Mouse (Mus musculus) limb, embryonic 11.5 days (tissue): ENCODE data around the gene Pdia3. TPM values are rescaled to one million over a fixed set of nuclear protein-coding genes. Genes with fewer than 3 reads are reported as not detected.

ENCODE experiments used
- ATAC-seq: fragments of 200-750 bp; cut with Nextera tagmentation; 2 replicates; pipeline ENCODE4 v1.8.0; 2017; ENCODE audit warnings: low read depth; ENCODE audit not compliant: insufficient number of reproducible peaks, low FRiP score, low TSS enrichment
- DNase-seq: peaks from one replicate; pipeline ENCODE4 v3.0.0-alpha.2; 2015; ENCODE audit warnings: low spot score
- H3K27ac ChIP-seq: fragments of 300-500 bp; sonication (generic); replicated peaks from 2 replicates; pipeline ENCODE4 v1.5.1; 2014; ENCODE audit warnings: low read depth, mild to moderate bottlenecking, low read length
- H3K27me3 ChIP-seq: fragments of 300-500 bp; sonication (generic); 2 replicates; pipeline ENCODE4 v1.6.1; 2014; ENCODE audit warnings: mild to moderate bottlenecking, low read length, mixed read lengths; ENCODE audit not compliant: control insufficient read depth, insufficient read depth
- H3K36me3 ChIP-seq: fragments of 300-500 bp; sonication (generic); 2 replicates; pipeline ENCODE4 v1.6.1; 2014; ENCODE audit warnings: mild to moderate bottlenecking, low read length, moderate library complexity, mixed read lengths; ENCODE audit not compliant: control insufficient read depth, insufficient read depth
- H3K4me1 ChIP-seq: fragments of 300-500 bp; sonication (generic); 2 replicates; pipeline ENCODE4 v1.6.1; 2014; ENCODE audit warnings: low read length, mixed read lengths; ENCODE audit not compliant: control insufficient read depth, insufficient read depth
- H3K4me2 ChIP-seq: fragments of 300-500 bp; sonication (generic); 2 replicates; pipeline ENCODE4 v1.6.1; 2014; ENCODE audit warnings: low read depth, mild to moderate bottlenecking, moderate library complexity; ENCODE audit not compliant: severe bottlenecking
- H3K4me3 ChIP-seq: fragments of 300-500 bp; sonication (generic); 2 replicates; pipeline ENCODE4 v1.5.1; 2014; ENCODE audit warnings: low read depth, low read length
- H3K9ac ChIP-seq: fragments of 300-500 bp; sonication (generic); 2 replicates; pipeline ENCODE4 v1.6.1; 2014; ENCODE audit warnings: mild to moderate bottlenecking, low read length
- H3K9me3 ChIP-seq: fragments of 300-500 bp; sonication (generic); 2 replicates; pipeline ENCODE4 v1.6.1; 2016; ENCODE audit warnings: low read length; ENCODE audit not compliant: control insufficient read depth
- WGBS: fragments of 180-500 bp; shearing (Covaris S2); extraction: QIAGEN DNeasy Blood & Tissue Kit; methylation state at CpG from one replicate; pipeline ENCODE4 v1.1.7; 2014; 5-methylcytosine and 5-hydroxymethylcytosine counted together
- polyA plus RNA-seq: library from polyadenylated mRNA; unstranded; fragments of >200 nt; fragmentation: Nextera tagmentation; extraction: Ambion mirVana; gene quantifications from 2 replicates; pipeline ENCODE4 v1.2.1, GENCODE M21; 2014

The Pdia3 gene
- polyA plus RNA-seq, 1 experiment from 2014 or later: 540 TPM

- H3K27ac ChIP-seq: no peak overlapping the region
- H3K36me3 ChIP-seq: peaks cover 24% of the 10 kb centered on the region
Measured at GRCm38 (mm10) chr2:121425890-121426289, 12.3 kb downstream of the Pdia3 start.

GRCm38 (mm10) chr2:121434854-121435253 lies 21.3 kb downstream of the Pdia3 start:
- WGBS: 100% methylated on average over 1 of the region's 1 CpGs
- Histone ChIP-seq H3K9ac (no peak overlapping the region), H3K36me3 (peaks cover 44% of the 10 kb centered on the region; the same call in 1 of the 2 replicates), H3K4me2 (no peak overlapping the region), H3K4me3 (no peak overlapping the region), H3K4me1 (no peaks in the 10 kb centered on the region), H3K9me3 (no peaks in the 10 kb centered on the region), H3K27me3 (no peaks in the 10 kb centered on the region), H3K27ac (no peak overlapping the region)
- ATAC-seq (no peak), DNase-seq (no peak)

More at GRCm38 (mm10) chr2:121425890-121426289, 12.3 kb downstream of the Pdia3 start:
- H3K4me2 ChIP-seq: no peak overlapping the region
- WGBS: 96% methylated on average over 2 of the region's 2 CpGs
- H3K27me3 ChIP-seq: no peaks in the 10 kb centered on the region
- no peak overlapping the region for H3K9ac ChIP-seq
- ATAC-seq (no peak), DNase-seq (no peak)
- H3K4me3 ChIP-seq: no peak overlapping the region
- H3K9me3 ChIP-seq: no peaks in the 10 kb centered on the region
- no peaks in the 10 kb centered on the region for H3K4me1 ChIP-seq

GRCm38 (mm10) chr2:121439746-121440145 lies 26.2 kb downstream of the Pdia3 start:
- peaks cover 16% of the 10 kb centered on the region; the same call in 1 of the 2 replicates for H3K36me3 ChIP-seq
- no peak overlapping the region for H3K4me2 ChIP-seq
- no peak overlapping the region for H3K9ac ChIP-seq
- ATAC-seq: no peak
- no peak overlapping the region for H3K4me3 ChIP-seq
- 73% methylated on average over 4 of the region's 4 CpGs for WGBS
- no peaks in the 10 kb centered on the region for H3K9me3 ChIP-seq
- 0 out of 2 replicates have a peak, but pooled peaks cover 5% of the 10 kb centered on the region for H3K4me1 ChIP-seq
- no peaks in the 10 kb centered on the region for H3K27me3 ChIP-seq
- no peak overlapping the region for H3K27ac ChIP-seq
- DNase-seq: no peak

GRCm38 (mm10) chr2:121440834-121441605 lies 27.4 kb downstream of the Pdia3 start:
- Histone ChIP-seq H3K4me1 (0 out of 2 replicates have a peak, but pooled peaks cover 5% of the 10 kb centered on the region), H3K9ac (no peak overlapping the region), H3K4me2 (no peak overlapping the region), H3K27me3 (no peaks in the 10 kb centered on the region), H3K4me3 (no peak overlapping the region), H3K9me3 (no peaks in the 10 kb centered on the region), H3K36me3 (peaks cover 9% of the 10 kb centered on the region; the same call in 1 of the 2 replicates), H3K27ac (no peak overlapping the region)
- DNase-seq (no peak), ATAC-seq (no peak)
- WGBS: 58% methylated on average over 5 of the region's 5 CpGs

- Histone ChIP-seq H3K36me3 (peaks cover 7% of the 10 kb centered on the region; the same call in 1 of the 2 replicates), H3K4me3 (peak overlapping the region; percentile 35), H3K9me3 (no peaks in the 10 kb centered on the region), H3K4me1 (0 out of 2 replicates have a peak, but pooled peaks cover 5% of the 10 kb centered on the region), H3K27me3 (no peaks in the 10 kb centered on the region), H3K9ac (peak overlapping the region; percentile 47), H3K4me2 (peak overlapping the region; percentile 91), H3K27ac (no peak overlapping the region)
- no peak for DNase-seq
- peak; percentile 32; the same call in 1 of the 2 replicates for ATAC-seq
- 8% methylated on average over 11 of the region's 11 CpGs for WGBS
Measured at GRCm38 (mm10) chr2:121441800-121442199, 28.2 kb downstream of the Pdia3 start.

GRCm38 (mm10) chr2:121442259-121443067 lies 28.9 kb downstream of the Pdia3 start:
- peak overlapping the region; percentile 35 for H3K4me3 ChIP-seq
- H3K27ac ChIP-seq: no peak overlapping the region
- H3K36me3 ChIP-seq: peaks cover 5% of the 10 kb centered on the region; the same call in 1 of the 2 replicates
- H3K4me1 ChIP-seq: 0 out of 2 replicates have a peak, but pooled peaks cover 5% of the 10 kb centered on the region
- H3K27me3 ChIP-seq: no peaks in the 10 kb centered on the region
- no peaks in the 10 kb centered on the region for H3K9me3 ChIP-seq
- H3K4me2 ChIP-seq: peak overlapping the region; percentile 91
- DNase-seq (peak; percentile 84), ATAC-seq (peak; percentile 86)
- WGBS: under 1% methylated on average over 30 of the region's 30 CpGs
- H3K9ac ChIP-seq: peak overlapping the region; percentile 47

GRCm38 (mm10) chr2:121443068-121443349 lies 29.4 kb downstream of the Pdia3 start:
- no peak for DNase-seq
- 6% methylated on average over 8 of the region's 8 CpGs for WGBS
- H3K36me3 ChIP-seq: peaks cover 5% of the 10 kb centered on the region; the same call in 1 of the 2 replicates
- H3K9ac ChIP-seq: no peak overlapping the region; the same call in 1 of the 2 replicates
- no peaks in the 10 kb centered on the region for H3K27me3 ChIP-seq
- peak overlapping the region; percentile 91 for H3K4me2 ChIP-seq
- 0 out of 2 replicates have a peak, but pooled peaks cover 5% of the 10 kb centered on the region for H3K4me1 ChIP-seq
- ATAC-seq: no peak; the same call in 1 of the 2 replicates
- H3K9me3 ChIP-seq: no peaks in the 10 kb centered on the region
- no peak overlapping the region for H3K27ac ChIP-seq
- peak overlapping the region; percentile 35; the same call in 1 of the 2 replicates for H3K4me3 ChIP-seq

- Histone ChIP-seq H3K4me2 (peak within 1 kb of the TSS; percentile 91; the same call in 1 of the 2 replicates), H3K4me3 (0 out of 2 replicates have a peak within 1 kb of the TSS, but pooled peaks have one; percentile 35), H3K27me3 (no peaks in the 10 kb centered on the region), H3K4me1 (0 out of 2 replicates have a peak, but pooled peaks cover 8% of the 10 kb centered on the region), H3K36me3 (no peaks in the 10 kb centered on the region), H3K27ac (no peak within 1 kb of the TSS), H3K9me3 (no peaks in the 10 kb centered on the region), H3K9ac (no peak within 1 kb of the TSS)
- DNase-seq (no peak), ATAC-seq (no peak)
- 78% methylated on average over 1 of the region's 1 CpGs for WGBS
Measured at GRCm38 (mm10) chr2:121444178-121444577, 30.6 kb downstream of the Pdia3 start, which contains the start of gene Ell3. Gene Ell3 (minus strand): TSS chr2:121444278.
